Mouse (Mus musculus): ENCODE measurements around the gene Plbd1.

Plbd1 gene

GRCm38 (mm10) chr6:136650664-136651063 lies 11.1 kb downstream of the Plbd1 start:
- DNase-seq (ENCODE audit: low spot score in 2 of 2) = no peak

- DNase-seq (ENCODE audit: low spot score in 2 of 2) = no peak
These were observed 14.3 kb downstream of the Plbd1 start for GRCm38 (mm10) chr6:136647455-136647861.

- no peak for DNase-seq (ENCODE audit: low spot score in 2 of 2)
These were observed 15.5 kb downstream of the Plbd1 start for GRCm38 (mm10) chr6:136646207-136646606.

- DNase-seq (ENCODE audit: low spot score in 2 of 2) = no peak
These were observed 16.0 kb downstream of the Plbd1 start for GRCm38 (mm10) chr6:136645754-136646153.

- DNase-seq (ENCODE audit: low spot score in 2 of 2) = no peak
These were observed 17.6 kb downstream of the Plbd1 start for GRCm38 (mm10) chr6:136644171-136644570.

- no peak for DNase-seq (ENCODE audit: low spot score in 2 of 2)
These were observed 26.7 kb downstream of the Plbd1 start for GRCm38 (mm10) chr6:136634982-136635381.

GRCm38 (mm10) chr6:136633719-136634118 lies 28.0 kb downstream of the Plbd1 start:
- no peak for DNase-seq (ENCODE audit: low spot score in 2 of 2)

GRCm38 (mm10) chr6:136633154-136633553 lies 28.6 kb downstream of the Plbd1 start:
- DNase-seq (ENCODE audit: low spot score in 2 of 2) = no peak

GRCm38 (mm10) chr6:136631945-136632534 lies 29.7 kb downstream of the Plbd1 start:
- no peak for DNase-seq (ENCODE audit: low spot score in 2 of 2)

- no peak for DNase-seq (ENCODE audit: low spot score in 2 of 2)
These were observed 30.2 kb downstream of the Plbd1 start for GRCm38 (mm10) chr6:136631519-136631918.

- no peak for DNase-seq (ENCODE audit: low spot score in 2 of 2)
These were observed 32.1 kb downstream of the Plbd1 start for GRCm38 (mm10) chr6:136629639-136630038.

- no peak for DNase-seq (ENCODE audit: low spot score in 2 of 2)
These were observed 36.3 kb downstream of the Plbd1 start for GRCm38 (mm10) chr6:136625421-136625820.

- DNase-seq (ENCODE audit: low spot score in 2 of 2) = peak; percentile 54 to 86
These were observed 41.2 kb downstream of the Plbd1 start for GRCm38 (mm10) chr6:136620361-136621139.

- DNase-seq (ENCODE audit: low spot score in 2 of 2) = no peak
These were observed 47.6 kb downstream of the Plbd1 start for GRCm38 (mm10) chr6:136614156-136614555.

- no peak for DNase-seq (ENCODE audit: low spot score in 2 of 2)
These were observed 49.4 kb downstream of the Plbd1 start for GRCm38 (mm10) chr6:136612312-136612711.

GRCm38 (mm10) chr6:136611351-136612215 lies 50.1 kb downstream of the Plbd1 start:
- no peak for DNase-seq (ENCODE audit: low spot score in 2 of 2)

- no peak for DNase-seq (ENCODE audit: low spot score in 2 of 2)
These were observed 59.1 kb downstream of the Plbd1 start for GRCm38 (mm10) chr6:136602601-136603000.

- DNase-seq (ENCODE audit: low spot score in 2 of 2) = no peak
These were observed 67.2 kb downstream of the Plbd1 start for GRCm38 (mm10) chr6:136594541-136594940.

- no peak for DNase-seq (ENCODE audit: low spot score in 2 of 2)
These were observed 71.0 kb downstream of the Plbd1 start for GRCm38 (mm10) chr6:136590739-136591138.

- no peak for DNase-seq (ENCODE audit: low spot score in 2 of 2)
These were observed 95.7 kb downstream of the Plbd1 start for GRCm38 (mm10) chr6:136566002-136566401.

Measured in urinary bladder, postnatal 4 days (tissue).